Mouse (Mus musculus) heart, postnatal 0 days (tissue): Measurements from ENCODE around the gene Tor3a.

Experiments used
- CTCF ChIP-seq: IDR thresholded peaks from 2 replicates; pipeline ENCODE4 v1.5.1; 2016; ENCODE audit warnings: antibody characterized with exemption, control low read depth, low read depth
- EP300 ChIP-seq: IDR thresholded peaks from 2 replicates; pipeline ENCODE4 v1.6.1; 2016; ENCODE audit warnings: antibody characterized with exemption, low read depth

GRCm38 (mm10) chr1:156710472-156711098, 36.4 kb upstream of the Tor3a start:
- no peak for TF ChIP-seq CTCF
- no peak for TF ChIP-seq EP300
